Mouse (Mus musculus) central nervous system, embryonic 11.5 days (tissue): ENCODE measurements around the gene Cyp2j9. TPM values are rescaled to one million over a fixed set of nuclear protein-coding genes. Genes with fewer than 3 reads are reported as not detected.

Experiments
- polyA plus RNA-seq: library from polyadenylated mRNA; depleted of rRNA; stranded (reverse); fragments of >200 nt; gene quantifications from 2 replicates; pipeline ENCODE4 v1.2.3, GENCODE M21; 2012; rRNA removed

The Cyp2j9 gene
- polyA plus RNA-seq = 0.89 and 1.2 TPM in 2 replicates

DNA sequence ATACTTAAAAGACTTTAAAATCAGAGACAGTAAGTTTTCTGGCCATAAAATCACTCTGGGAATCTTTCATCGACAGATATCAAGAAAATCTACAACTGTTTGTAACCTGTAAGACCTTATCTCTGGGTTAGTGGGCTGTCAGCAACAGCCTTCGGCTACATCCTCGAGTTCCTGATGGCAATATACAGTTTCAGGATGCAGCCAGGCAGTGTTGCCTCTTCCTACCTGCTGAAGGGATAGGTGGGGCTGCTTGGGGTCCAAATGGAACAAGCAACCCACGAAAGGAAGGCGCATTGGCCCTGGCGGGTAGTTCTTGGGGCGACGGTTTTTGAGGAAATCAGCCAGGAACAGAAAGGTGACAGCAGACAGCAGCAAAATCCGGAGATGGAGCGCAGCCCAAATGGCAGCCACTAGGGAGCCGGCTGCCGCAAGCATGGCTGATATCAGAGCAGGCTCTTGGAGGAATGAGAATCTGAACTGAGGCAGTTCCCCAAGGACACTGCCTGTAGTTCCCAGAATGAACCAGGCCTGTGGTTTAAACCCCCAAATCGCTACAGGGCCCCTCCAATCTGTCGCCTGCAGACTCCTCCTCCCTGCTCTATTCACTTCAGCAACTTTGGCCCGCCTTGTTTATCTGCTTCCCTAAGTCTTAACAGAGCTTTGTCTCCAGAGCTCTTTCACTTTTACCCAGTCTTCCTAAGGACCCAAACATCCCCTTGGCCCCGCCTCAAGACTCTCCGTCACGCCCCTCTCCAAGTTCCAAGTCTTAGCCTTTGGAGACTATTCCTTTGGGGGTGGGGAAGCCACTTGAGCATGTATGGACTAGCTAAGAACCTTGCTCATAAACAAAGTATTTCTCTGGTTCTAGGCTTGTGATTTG is at the start of gene Cyp2j9:
Gene Cyp2j9, minus strand, starts transcription at position 668 of the 880 bp plus-strand sequence.

DNA sequence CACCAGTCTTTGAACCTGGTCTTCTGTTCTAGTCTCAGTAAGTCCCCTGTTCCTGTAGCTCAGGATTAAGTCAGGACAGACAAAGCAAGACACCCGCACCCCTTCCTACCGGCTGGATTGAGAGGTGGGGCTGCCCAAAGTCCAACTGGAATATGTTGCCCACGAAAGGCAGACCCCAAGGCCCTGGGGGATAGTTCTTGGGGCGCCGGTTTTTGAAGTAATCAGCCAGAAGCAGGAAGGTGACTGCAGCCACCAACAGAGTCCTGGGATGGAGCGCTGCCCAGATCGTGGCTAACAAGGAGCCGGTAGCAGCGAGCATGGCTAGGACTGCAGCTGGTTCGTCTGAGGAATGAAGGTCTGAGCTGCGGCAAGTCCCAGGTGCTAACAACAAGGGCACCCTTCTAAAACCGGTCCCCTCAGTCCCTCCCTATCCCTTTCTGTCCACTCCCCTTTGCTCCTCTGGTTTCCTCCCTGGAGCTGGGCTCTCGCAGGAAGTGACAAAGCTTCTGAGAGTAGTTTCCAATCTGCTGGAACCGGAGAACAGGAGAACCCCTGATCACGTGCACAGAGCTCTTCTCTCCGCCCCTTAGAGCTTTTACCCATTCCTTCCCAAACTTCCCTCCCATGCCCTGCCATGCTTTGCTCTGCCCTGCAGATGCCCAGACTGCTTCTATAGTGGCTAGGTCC is 38.1 kb downstream of the Cyp2j9 start, which contains the start of gene Cyp2j6:
Gene Cyp2j6, minus strand, starts transcription at position 529 of the 687 bp plus-strand sequence.

Other genes starting within 250 kb of the Cyp2j9 start
- not detected in 2 replicates for gene Cyp2j11, start 242.9 kb downstream of the Cyp2j9 start, polyA plus RNA-seq
- gene Cyp2j8, start 84.2 kb downstream of the Cyp2j9 start, polyA plus RNA-seq = 0.06 TPM in 1 of 2 replicates, not detected in the other
- gene Cyp2j6, start 37.9 kb downstream of the Cyp2j9 start, polyA plus RNA-seq = 2.6 and 4.3 TPM in 2 replicates
- 0.02 TPM in 1 of 2 replicates, not detected in the other for gene Cyp2j5, start 72.6 kb upstream of the Cyp2j9 start, polyA plus RNA-seq
- gene Gm12695, start 193.6 kb upstream of the Cyp2j9 start, polyA plus RNA-seq = 0.02 TPM in 1 of 2 replicates, not detected in the other